Mouse (Mus musculus) small intestine, adult 2 months (tissue): ENCODE data around the gene Elob.

Source experiments
- CTCF ChIP-seq: fragments of 200-500 bp; IDR thresholded peaks from 2 replicates; pipeline ENCODE4 v1.5.1; 2012; ENCODE audit warnings: low read depth, mild to moderate bottlenecking, control low read depth, inconsistent platforms, low read length, moderate library complexity, mixed read lengths; ENCODE audit not compliant: insufficient replicate concordance, insufficient read length; ENCODE audit errors: extremely low read depth
- POLR2A ChIP-seq: fragments of 200-500 bp; IDR thresholded peaks from 2 replicates; pipeline ENCODE4 v1.6.1; 2012; ENCODE audit warnings: low read depth, mild to moderate bottlenecking, control low read depth, inconsistent platforms, low read length, moderate library complexity

GRCm38 (mm10) chr17:23791079-23791357 lies 37.9 kb downstream of the Elob start:
- TF ChIP-seq POLR2A (no peak), CTCF (no peak)
